In genomic region chr10:93771931-93772465, GRCm38 (mm10) we compare ENCODE assay signal across 8 mouse cellular contexts. TPM values are rescaled to one million over a fixed set of nuclear protein-coding genes. Genes with fewer than 3 reads are reported as not detected.
A peak's percentile ranks its signal among the peaks of the same experiment; 100 is the strongest.
DNase-seq lines count a peak whose midpoint lies in the region; ATAC-seq lines count a peak whose summit lies in the region.

No protein-coding gene starts in this region.

- H3K27me3 ChIP-seq in midbrain, embryonic 14.5 days (ENCODE audit: control insufficient read depth, insufficient read depth, low read length): no peaks in the 10 kb centered on the region
- no peaks in the 10 kb centered on the region for H3K27me3 ChIP-seq in midbrain, embryonic 11.5 days (ENCODE audit: control insufficient read depth, insufficient read depth, low read length)
- no peaks in the 10 kb centered on the region for H3K27me3 ChIP-seq in forebrain, embryonic 16.5 days (replicated peaks; ENCODE audit: control insufficient read depth, insufficient read depth, low read length)

- no peaks in the 10 kb centered on the region for H3K9me3 ChIP-seq in midbrain, embryonic 14.5 days (ENCODE audit: control insufficient read depth, low read length)
- no peaks in the 10 kb centered on the region for H3K9me3 ChIP-seq in midbrain, embryonic 11.5 days (ENCODE audit: control insufficient read depth, low read length)
- no peaks in the 10 kb centered on the region for H3K9me3 ChIP-seq in forebrain, embryonic 16.5 days (ENCODE audit: control insufficient read depth, low read length)

- no peak overlapping the region for H3K4me3 ChIP-seq in midbrain, embryonic 14.5 days (replicated peaks; ENCODE audit: low read depth, low read length)
- no peak overlapping the region for H3K4me3 ChIP-seq in midbrain, embryonic 11.5 days (ENCODE audit: low read depth, low read length)
- H3K4me3 ChIP-seq in forebrain, embryonic 16.5 days (replicated peaks; ENCODE audit: low read length): no peak overlapping the region

- H3K4me1 ChIP-seq in midbrain, embryonic 14.5 days (ENCODE audit: control insufficient read depth, insufficient read depth, low read length): no peaks in the 10 kb centered on the region
- H3K4me1 ChIP-seq in midbrain, embryonic 11.5 days (ENCODE audit: control insufficient read depth, insufficient read depth, low read length): no peaks in the 10 kb centered on the region
- H3K4me1 ChIP-seq in forebrain, embryonic 16.5 days (replicated peaks; ENCODE audit: control insufficient read depth, insufficient read depth, low read length): peaks cover 11% of the 10 kb centered on the region

- ATAC-seq in midbrain, embryonic 14.5 days (ENCODE audit: low FRiP score, low TSS enrichment): no peak
- no peak for ATAC-seq in midbrain, embryonic 11.5 days (ENCODE audit: low FRiP score)
- ATAC-seq in forebrain, embryonic 16.5 days: peak; percentile 81

- no peak overlapping the region for H3K4me2 ChIP-seq in midbrain, embryonic 14.5 days (ENCODE audit: low read length)
- H3K4me2 ChIP-seq in midbrain, embryonic 11.5 days: no peak overlapping the region
- H3K4me2 ChIP-seq in forebrain, embryonic 16.5 days (ENCODE audit: low read length): peak overlapping the region; percentile 2; the same call in 1 of the 2 replicates

- peak; percentile 67 for DNase-seq in midbrain, embryonic 14.5 days
- DNase-seq in midbrain, embryonic 11.5 days (ENCODE audit: low spot score, missing footprints): no peak
- peak; percentile 33 to 47 for DNase-seq in layer of hippocampus, postnatal 25 days (ENCODE audit: extremely low spot score in 1 of 2, low spot score in 1 of 2)
- peak; percentile 34 to 65 for DNase-seq in right cerebral cortex, postnatal 36 days (ENCODE audit: low spot score in 2 of 2)
- no peak for DNase-seq in adrenal gland, adult 2 months
- no peak for DNase-seq in thymus, postnatal 14 days
- no peak for DNase-seq in adrenal gland, adult 18-20 months (ENCODE audit: low spot score in 2 of 2)

- WGBS in midbrain, embryonic 14.5 days: 39% methylated on average over 9 of the region's 9 CpGs
- 69% methylated on average over 9 of the region's 9 CpGs for WGBS in midbrain, embryonic 11.5 days
- WGBS in forebrain, embryonic 16.5 days: 14% methylated on average over 9 of the region's 9 CpGs

- no peak overlapping the region for H3K9ac ChIP-seq in midbrain, embryonic 14.5 days (replicated peaks; ENCODE audit: low read length)
- no peak overlapping the region for H3K9ac ChIP-seq in midbrain, embryonic 11.5 days (ENCODE audit: low read length)
- no peak overlapping the region for H3K9ac ChIP-seq in forebrain, embryonic 16.5 days (replicated peaks; ENCODE audit: low read depth, low read length)

- H3K27ac ChIP-seq in midbrain, embryonic 14.5 days (replicated peaks; ENCODE audit: low read depth, low read length): no peak overlapping the region
- no peak overlapping the region for H3K27ac ChIP-seq in midbrain, embryonic 11.5 days (ENCODE audit: low read depth, low read length)
- no peak overlapping the region; the same call in 1 of the 2 replicates for H3K27ac ChIP-seq in forebrain, embryonic 16.5 days (ENCODE audit: low read length)

- H3K36me3 ChIP-seq in midbrain, embryonic 14.5 days (ENCODE audit: control insufficient read depth, insufficient read depth, low read length): no peaks in the 10 kb centered on the region
- H3K36me3 ChIP-seq in midbrain, embryonic 11.5 days (ENCODE audit: control insufficient read depth, insufficient read depth, low read length): no peaks in the 10 kb centered on the region
- H3K36me3 ChIP-seq in forebrain, embryonic 16.5 days (ENCODE audit: control insufficient read depth, insufficient read depth): no peaks in the 10 kb centered on the region

RNA-seq across cellular contexts. Expression of gene Usp44, which starts 59.4 kb away (rescaled TPM):
- polyA plus RNA-seq in midbrain, embryonic 14.5 days (2014; fragmentation: Nextera tagmentation; extraction: Ambion mirVana): 0.26 and 0.84 TPM in 2 replicates
- polyA plus RNA-seq in midbrain, embryonic 11.5 days (2014; fragmentation: Nextera tagmentation; extraction: Ambion mirVana): 19.6 and 19.9 TPM in 2 replicates
- 0.57 and 0.82 TPM in 2 replicates for polyA plus RNA-seq in forebrain, embryonic 16.5 days (2015; fragmentation: Nextera tagmentation; extraction: Ambion mirVana)
- total RNA-seq in layer of hippocampus, postnatal 25 days (2021): not detected
- total RNA-seq in adrenal gland, adult 2 months (2021): not detected
- not detected in 2 replicates for polyA plus RNA-seq in adrenal gland, adult 2 months (2012; rRNA removed)
- total RNA-seq in adrenal gland, adult 18-20 months (2021): not detected

Comparison
In these comparisons a context has a peak if more than half of its experiments do, and no peak if none do; other contexts are left out.
1. DNase-seq: peak in midbrain, embryonic 14.5 days (single experiment), layer of hippocampus, postnatal 25 days (2 of 2) and right cerebral cortex, postnatal 36 days (2 of 2); none in midbrain, embryonic 11.5 days (single experiment), adrenal gland, adult 2 months (single experiment), thymus, postnatal 14 days (single experiment) and adrenal gland, adult 18-20 months (0 of 2).
2. RNA of gene Usp44, which starts 59.4 kb away (polyA plus RNA-seq): 19.6 to 19.9 TPM in midbrain, embryonic 11.5 days; 0.26 to 0.84 TPM in midbrain, embryonic 14.5 days, 0.57 to 0.82 TPM in forebrain, embryonic 16.5 days and not detected in adrenal gland, adult 2 months; every median in the first group is over 10 times any median in the second.